Mouse (Mus musculus) mesoderm, embryonic 11.5 days (tissue): ENCODE data around the gene Nrp2.

ENCODE experiments used
- DNase-seq: peaks from one replicate; pipeline ENCODE4 v3.0.0-alpha.2; 2012; ENCODE audit warnings: low read depth, low spot score

The Nrp2 gene

GRCm38 (mm10) chr1:62751011-62752006, 48.2 kb downstream of the Nrp2 start:
- DNase-seq, result peak; percentile 56

- no peak for DNase-seq
These were observed 49.0 kb downstream of the Nrp2 start for GRCm38 (mm10) chr1:62752055-62752454.

DNA sequence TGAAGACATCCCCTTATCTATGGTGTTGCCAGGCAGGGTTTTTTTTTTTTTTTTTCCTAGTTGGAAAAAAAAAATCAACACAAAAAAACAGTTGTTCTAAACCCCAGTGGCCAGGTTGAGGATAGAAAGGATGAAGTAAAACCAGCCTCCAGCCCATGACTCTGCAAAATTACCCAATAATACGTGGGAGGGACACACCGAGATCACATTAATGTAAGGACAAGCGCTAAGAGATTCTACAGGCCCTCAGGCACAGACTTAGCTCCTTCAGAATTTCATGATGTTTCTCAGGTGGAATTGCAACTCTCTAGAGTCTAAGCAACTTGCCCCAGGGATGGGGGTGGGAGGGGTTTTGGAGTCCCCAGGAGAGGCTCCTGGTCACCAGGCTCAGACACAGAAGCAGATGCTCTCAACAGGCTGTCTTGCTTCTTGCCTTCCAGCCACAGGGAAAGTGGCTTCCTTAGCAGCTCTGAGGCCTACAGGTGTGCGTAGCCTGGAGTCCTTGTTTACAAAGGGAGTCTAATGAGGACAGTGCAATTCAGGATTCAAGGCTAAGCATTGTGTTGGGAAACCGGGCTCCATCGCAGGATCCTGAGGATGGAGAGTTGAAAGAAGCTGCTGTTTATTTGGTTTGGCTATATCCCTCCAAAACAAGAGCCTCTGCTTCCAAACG, 49.7 kb downstream of the Nrp2 start:
- DNase-seq, result no peak

- DNase-seq, result no peak
These were observed 51.2 kb downstream of the Nrp2 start for GRCm38 (mm10) chr1:62754066-62754835.

DNA sequence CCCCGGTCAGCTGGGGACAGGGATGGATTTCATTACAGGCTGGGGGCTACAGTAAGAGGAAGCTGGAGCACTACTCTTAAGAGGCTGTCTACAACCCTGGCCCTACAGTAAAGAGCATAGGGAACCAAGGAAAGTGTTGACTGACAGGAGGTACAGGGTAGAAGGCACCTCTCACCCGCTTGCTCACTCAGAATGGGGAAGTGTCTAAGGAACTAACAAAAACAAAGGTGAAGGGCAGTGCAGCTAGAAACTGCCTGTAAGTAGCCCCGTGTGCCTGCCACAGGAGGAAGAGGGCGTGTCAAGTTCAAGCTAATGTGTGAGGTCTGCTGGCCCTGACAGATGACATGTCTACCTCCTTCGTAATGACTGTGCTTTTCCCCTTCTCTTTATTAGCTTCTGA, 57.0 kb downstream of the Nrp2 start:
- no peak for DNase-seq

DNA sequence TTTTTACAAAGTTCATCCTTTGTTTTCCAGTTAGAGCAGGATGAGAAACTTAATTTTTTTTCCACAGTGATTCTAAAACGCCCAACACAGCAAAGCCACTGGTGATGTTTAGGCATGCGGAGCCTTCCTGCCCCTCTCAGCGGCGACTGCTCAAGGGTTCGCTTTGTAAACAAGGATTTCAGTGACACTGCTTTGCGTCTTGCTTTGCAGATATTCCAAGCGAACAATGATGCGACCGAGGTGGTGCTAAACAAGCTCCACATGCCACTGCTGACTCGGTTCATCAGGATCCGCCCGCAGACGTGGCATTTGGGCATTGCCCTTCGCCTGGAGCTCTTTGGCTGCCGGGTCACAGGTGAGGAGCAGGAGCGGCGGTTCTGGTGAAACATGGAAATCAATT, 57.5 kb downstream of the Nrp2 start:
- DNase-seq, result no peak

DNA sequence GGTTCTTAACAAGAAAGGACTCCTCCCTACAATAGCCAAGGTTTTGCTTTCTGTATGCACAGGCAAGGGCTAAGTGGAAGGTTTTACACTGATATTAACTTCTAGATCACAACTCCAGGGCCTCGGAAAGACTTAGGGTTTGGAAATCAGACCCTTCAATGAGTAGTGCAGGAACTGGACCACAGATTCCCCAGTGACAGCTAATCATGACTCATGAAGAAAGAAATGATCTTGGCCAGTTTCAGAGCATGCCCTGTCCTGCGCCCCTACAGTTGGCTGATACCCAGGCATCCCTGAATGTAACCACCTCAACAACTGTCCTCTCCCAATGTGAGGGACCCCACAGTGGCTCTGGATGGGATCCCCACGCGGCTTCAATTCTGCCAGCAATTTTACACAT, 60.7 kb downstream of the Nrp2 start:
- DNase-seq, result no peak

- no peak for DNase-seq
These were observed 62.1 kb downstream of the Nrp2 start for GRCm38 (mm10) chr1:62765171-62765570.

- peak; percentile 71 for DNase-seq
These were observed 63.7 kb downstream of the Nrp2 start for GRCm38 (mm10) chr1:62766766-62767165.

GRCm38 (mm10) chr1:62767611-62768010, 64.5 kb downstream of the Nrp2 start:
- DNase-seq, result no peak

DNA sequence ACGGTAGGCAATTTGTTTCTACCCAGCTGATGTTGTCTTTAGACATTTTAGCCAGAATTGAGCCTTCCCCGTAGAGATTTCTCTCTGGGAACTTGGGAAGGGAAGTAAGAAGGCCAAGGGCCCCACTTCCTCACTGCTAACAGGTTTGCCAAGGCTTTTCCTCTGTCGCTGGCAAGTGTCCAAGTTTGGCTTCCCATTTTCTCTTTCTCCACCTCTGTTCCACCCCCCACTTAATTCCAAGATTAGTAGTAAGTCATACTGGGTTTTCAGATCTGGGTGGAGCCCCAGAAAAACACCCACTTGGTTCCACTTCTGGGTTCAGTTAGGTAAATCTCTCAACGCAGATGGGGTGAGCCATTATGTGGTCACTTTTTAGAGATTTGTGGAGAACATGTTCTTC, 67.5 kb downstream of the Nrp2 start:
- no peak for DNase-seq

DNA sequence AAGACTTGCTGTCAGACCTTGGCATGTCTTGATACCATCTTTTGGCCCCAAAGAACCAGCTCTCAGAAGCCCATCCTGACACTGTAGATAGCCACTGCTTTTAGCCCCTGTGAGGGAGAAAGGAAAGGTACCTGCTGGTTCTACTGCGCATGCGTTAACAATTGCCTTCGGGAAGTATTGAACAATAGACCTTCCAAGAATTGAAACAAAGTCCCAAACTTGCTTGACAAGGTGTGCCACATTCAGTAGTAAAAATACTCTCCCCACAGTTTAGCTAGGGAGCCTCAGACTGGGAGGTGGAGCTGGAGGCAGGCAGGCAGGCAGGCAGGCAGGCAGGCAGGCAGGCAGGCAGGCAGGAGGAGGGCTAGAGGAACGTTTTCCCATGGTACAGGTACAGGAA, 69.3 kb downstream of the Nrp2 start:
- DNase-seq, result no peak

GRCm38 (mm10) chr1:62773105-62773920, 70.2 kb downstream of the Nrp2 start:
- DNase-seq, result no peak

GRCm38 (mm10) chr1:62773921-62774191, 70.8 kb downstream of the Nrp2 start:
- DNase-seq, result no peak

- DNase-seq, result no peak
These were observed 71.5 kb downstream of the Nrp2 start for GRCm38 (mm10) chr1:62774288-62775218.

- DNase-seq, result peak; percentile 65
These were observed 74.5 kb downstream of the Nrp2 start for GRCm38 (mm10) chr1:62777320-62778235.

GRCm38 (mm10) chr1:62778910-62779309, 75.8 kb downstream of the Nrp2 start:
- DNase-seq, result no peak

DNA sequence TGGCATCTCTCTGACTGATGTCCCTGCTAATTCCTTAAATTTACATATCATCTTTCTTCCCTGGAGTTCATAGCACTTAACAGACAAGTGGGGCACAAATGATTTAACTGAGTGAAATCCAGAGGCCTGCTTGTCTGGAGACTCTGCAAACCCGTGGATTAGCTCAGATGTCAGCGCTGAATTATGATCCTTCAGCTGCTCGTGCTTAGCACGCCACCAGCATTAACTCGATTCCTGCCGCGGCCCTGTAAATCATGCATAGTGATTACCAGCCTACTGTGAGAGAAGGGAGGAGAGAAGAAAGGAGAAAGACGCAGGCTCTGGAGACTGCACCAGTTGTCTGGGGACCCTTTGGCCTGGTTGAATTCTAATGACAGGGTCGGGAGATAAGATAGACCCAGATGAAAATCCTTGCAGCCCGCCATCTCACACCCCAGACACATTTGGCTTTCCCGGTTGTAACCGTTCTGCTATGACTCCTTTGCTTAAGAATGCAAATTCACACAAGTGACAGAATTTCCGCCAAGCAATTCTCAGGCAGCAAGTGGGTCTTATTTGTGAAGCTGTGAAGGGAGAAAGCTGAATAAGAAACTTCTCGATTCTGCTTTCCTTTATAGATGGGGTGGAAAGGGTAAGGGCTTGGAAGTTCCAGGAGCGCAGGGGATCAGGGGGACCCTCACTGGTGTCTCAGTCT, 77.1 kb downstream of the Nrp2 start:
- peak; percentile 89 for DNase-seq

DNA sequence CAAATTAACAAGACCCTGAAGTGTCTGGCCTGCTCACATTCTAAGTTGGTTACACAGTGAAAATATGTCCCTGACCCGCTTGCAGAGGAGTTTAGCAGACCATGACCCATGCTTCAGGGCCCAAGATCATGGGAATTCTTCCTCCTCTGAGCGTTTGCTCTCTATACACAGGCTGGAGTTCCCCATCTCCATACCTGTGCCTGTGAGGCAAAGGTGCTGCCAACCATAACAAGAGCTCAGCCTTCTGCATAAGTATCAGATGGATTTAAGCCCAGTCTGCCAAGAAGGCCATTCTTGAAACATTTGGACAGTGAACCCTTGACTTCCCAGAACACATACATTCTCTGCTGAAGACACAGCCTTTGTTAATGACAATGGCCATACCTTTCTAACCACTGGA, 79.1 kb downstream of the Nrp2 start:
- DNase-seq, result no peak
